Mouse (Mus musculus): ENCODE measurements around the gene Gtf2a2.

The Gtf2a2 gene

GRCm38 (mm10) chr9:70069961-70070435 lies 57.6 kb downstream of the Gtf2a2 start:
- no peak for DNase-seq

- no peak for DNase-seq
Observed at GRCm38 (mm10) chr9:70072387-70072786, 60.0 kb downstream of the Gtf2a2 start.

All from kidney, postnatal 10 days (tissue).